Mouse (Mus musculus) heart, adult 2 months (tissue): ENCODE measurements around the gene Adnp.

Source experiments
- EP300 ChIP-seq: fragments of 200-500 bp; IDR thresholded peaks from 2 replicates; pipeline ENCODE4 v1.6.1; 2011; ENCODE audit warnings: low read depth, low read length, control low read depth; ENCODE audit not compliant: insufficient read depth
- POLR2A ChIP-seq: fragments of 200-500 bp; IDR thresholded peaks from 2 replicates; pipeline ENCODE4 v1.6.1; 2011; ENCODE audit warnings: mild to moderate bottlenecking, low read depth, low read length, control low read depth; ENCODE audit not compliant: insufficient read depth

DNA sequence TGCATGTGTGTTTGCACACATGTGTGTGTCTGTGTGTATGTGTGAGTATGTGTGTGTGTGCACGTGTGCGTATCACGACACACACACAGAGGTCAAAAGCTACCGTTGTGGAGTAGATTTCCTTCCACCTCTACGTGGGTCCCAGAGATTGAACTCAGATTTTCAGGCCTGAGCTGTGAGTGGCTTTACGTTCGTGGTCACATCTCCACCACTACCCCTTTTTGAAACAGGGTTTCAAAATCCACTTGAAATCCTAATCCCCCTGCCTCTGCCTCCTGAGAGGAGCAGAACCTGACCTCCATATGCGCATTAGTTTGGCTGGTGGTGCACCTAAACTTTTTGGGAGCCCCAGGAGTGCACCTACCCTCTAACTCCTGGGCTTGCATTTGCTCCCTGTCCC, 57.7 kb downstream of the Adnp start:
- TF ChIP-seq EP300: no peak
- no peak for TF ChIP-seq POLR2A
